Mouse (Mus musculus): ENCODE results near the gene Atrn.

DNA sequence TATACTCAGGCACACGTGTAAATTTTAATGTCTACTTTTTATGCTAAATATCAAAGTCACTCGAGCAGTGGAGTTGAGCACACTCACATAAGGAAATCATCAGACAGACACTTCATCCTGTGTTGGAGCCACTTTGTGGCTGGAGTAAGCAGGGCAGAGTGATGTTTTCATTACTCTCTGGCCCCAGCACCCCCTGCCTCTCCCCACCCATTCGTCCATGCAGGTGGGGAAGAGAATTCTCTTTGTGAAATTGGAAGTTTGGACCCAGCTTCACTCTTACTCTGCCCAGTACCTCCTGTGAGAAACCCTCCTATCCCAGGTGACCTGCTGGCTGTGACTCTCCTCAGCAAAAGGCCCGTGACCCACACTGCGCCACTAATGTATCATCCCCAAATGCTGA lies 132.4 kb downstream of the Atrn start:
- TF ChIP-seq POLR2A (IDR thresholded peaks at IDR 0.05; ENCODE audit: extremely low read depth, insufficient read depth, low read length) (no peak), CTCF (IDR thresholded peaks at IDR 0.05; ENCODE audit: extremely low read depth, insufficient read depth, low read length) (no peak)

Data from cortical plate, adult 2 months (tissue).